Mouse (Mus musculus) brain, embryonic 14.5 days (tissue): ENCODE results near the gene Swap70.

Experiments
- CTCF ChIP-seq: fragments of 200-500 bp; IDR thresholded peaks from 2 replicates; pipeline ENCODE4 v1.5.1; 2012; ENCODE audit warnings: inconsistent platforms, mild to moderate bottlenecking, moderate library complexity, borderline replicate concordance; ENCODE audit not compliant: insufficient read depth, insufficient read length; ENCODE audit errors: extremely low read depth
- POLR2A ChIP-seq: fragments of 200-500 bp; IDR thresholded peaks from 2 replicates; pipeline ENCODE4 v1.6.1; 2012; ENCODE audit warnings: mild to moderate bottlenecking, inconsistent platforms, borderline replicate concordance; ENCODE audit not compliant: poor library complexity, insufficient read depth, insufficient read length, severe bottlenecking; ENCODE audit errors: extremely low read depth

- TF ChIP-seq CTCF: no peak
- no peak for TF ChIP-seq POLR2A
These were observed 48.3 kb downstream of the Swap70 start for GRCm38 (mm10) chr7:110269777-110270176.
